Mouse (Mus musculus): ENCODE data around the gene Bri3.

DNA sequence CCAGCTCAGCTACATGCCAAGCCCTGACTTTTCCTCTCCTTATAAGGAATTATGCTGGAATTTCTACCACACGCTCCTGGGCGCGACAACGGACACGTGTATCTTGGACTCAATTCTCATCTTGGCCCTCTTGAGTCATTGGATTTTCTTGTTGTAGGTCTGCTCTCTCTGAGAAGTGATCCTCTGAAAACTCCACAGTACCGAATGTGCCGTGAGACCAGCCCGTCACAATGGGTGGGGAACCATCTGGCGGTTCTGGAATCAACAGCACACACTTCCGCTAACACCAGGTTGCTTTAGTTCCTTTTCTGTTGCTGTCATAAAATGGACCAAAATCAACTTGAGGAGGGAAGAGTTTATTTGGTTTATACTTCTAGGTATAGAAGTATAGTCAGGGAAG lies 166.4 kb downstream of the Bri3 start:
- TF ChIP-seq CTCF (IDR thresholded peaks at IDR 0.05; ENCODE audit: borderline replicate concordance, insufficient read depth, low read length) (no peak), POLR2A (IDR thresholded peaks at IDR 0.05; ENCODE audit: low read depth, low read length) (no peak)
